Mouse (Mus musculus) forebrain, embryonic 10.5 days (tissue): ENCODE results near the gene Trmt2a. TPM values are rescaled to one million over a fixed set of nuclear protein-coding genes. Genes with fewer than 3 reads are reported as not detected.
A peak's percentile ranks its signal among the peaks of the same experiment; 100 is the strongest.

Source experiments
- DNase-seq: peaks from one replicate; pipeline ENCODE4 v3.0.0-alpha.2; 2017; ENCODE audit warnings: low spot score; ENCODE audit errors: extremely low spot score
- H3K27ac ChIP-seq: fragments of 300-500 bp; sonication (generic); 2 replicates; pipeline ENCODE4 v1.5.1; 2016; ENCODE audit warnings: mild to moderate bottlenecking
- H3K27me3 ChIP-seq: fragments of 300-500 bp; sonication (generic); 2 replicates; pipeline ENCODE4 v1.6.1; 2016; ENCODE audit warnings: mild to moderate bottlenecking; ENCODE audit not compliant: poor library complexity, severe bottlenecking
- H3K36me3 ChIP-seq: fragments of 300-500 bp; sonication (generic); replicated peaks from 2 replicates; pipeline ENCODE4 v1.6.1; 2016; ENCODE audit warnings: mild to moderate bottlenecking, moderate library complexity
- H3K4me1 ChIP-seq: fragments of 300-500 bp; sonication (generic); 2 replicates; pipeline ENCODE4 v1.6.1; 2016
- H3K4me3 ChIP-seq: fragments of 300-500 bp; sonication (generic); 2 replicates; pipeline ENCODE4 v1.5.1; 2016; ENCODE audit warnings: mild to moderate bottlenecking, moderate library complexity
- H3K9me3 ChIP-seq: fragments of 300-500 bp; sonication (generic); 2 replicates; pipeline ENCODE4 v1.6.1; 2016; ENCODE audit warnings: mild to moderate bottlenecking, moderate library complexity
- whole genome bisulfite sequencing: fragments of 180-500 bp; shearing (Covaris S2); methylation state at CpG from one replicate; pipeline ENCODE4 v1.1.7; 2016; 5-methylcytosine and 5-hydroxymethylcytosine counted together
- polyA plus RNA-seq: library from polyadenylated mRNA; unstranded; fragments of >200 nt; fragmentation: Nextera tagmentation; extraction: Ambion mirVana; gene quantifications from 2 replicates; pipeline ENCODE4 v1.2.1, GENCODE M21; 2016

The Trmt2a gene
- polyA plus RNA-seq, 1 experiment from 2014 or later, result 139 TPM

DNA sequence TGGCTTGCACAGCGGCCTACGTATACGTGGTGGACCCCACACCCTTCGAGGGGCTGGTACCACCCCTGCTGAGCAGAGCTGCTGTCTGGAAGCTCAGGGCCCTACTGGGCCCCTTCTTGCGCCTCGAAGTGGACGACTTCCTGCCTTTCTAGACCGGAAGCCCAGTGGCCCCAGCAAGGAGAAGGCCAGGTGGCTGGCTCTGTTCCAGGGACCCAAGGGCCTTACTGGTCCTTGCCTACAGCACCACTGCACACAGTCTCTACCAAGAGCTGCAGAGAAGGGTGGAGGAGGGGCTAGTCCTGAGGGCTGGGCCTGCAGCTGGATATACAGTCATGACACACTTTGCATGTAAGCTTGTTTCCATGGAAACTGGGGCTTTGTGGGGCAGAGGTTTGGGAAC, 28.5 kb upstream of the Trmt2a start:
- H3K36me3 ChIP-seq, result peaks cover 39% of the 10 kb centered on the region
- WGBS, result 78% methylated on average over 8 of the region's 8 CpGs
- no peaks in the 10 kb centered on the region for H3K9me3 ChIP-seq
- no peaks in the 10 kb centered on the region for H3K27me3 ChIP-seq
- H3K4me3 ChIP-seq, result no peak overlapping the region
- peak overlapping the region; percentile 71 for H3K27ac ChIP-seq
- no peak for DNase-seq
- peaks cover 24% of the 10 kb centered on the region for H3K4me1 ChIP-seq

DNA sequence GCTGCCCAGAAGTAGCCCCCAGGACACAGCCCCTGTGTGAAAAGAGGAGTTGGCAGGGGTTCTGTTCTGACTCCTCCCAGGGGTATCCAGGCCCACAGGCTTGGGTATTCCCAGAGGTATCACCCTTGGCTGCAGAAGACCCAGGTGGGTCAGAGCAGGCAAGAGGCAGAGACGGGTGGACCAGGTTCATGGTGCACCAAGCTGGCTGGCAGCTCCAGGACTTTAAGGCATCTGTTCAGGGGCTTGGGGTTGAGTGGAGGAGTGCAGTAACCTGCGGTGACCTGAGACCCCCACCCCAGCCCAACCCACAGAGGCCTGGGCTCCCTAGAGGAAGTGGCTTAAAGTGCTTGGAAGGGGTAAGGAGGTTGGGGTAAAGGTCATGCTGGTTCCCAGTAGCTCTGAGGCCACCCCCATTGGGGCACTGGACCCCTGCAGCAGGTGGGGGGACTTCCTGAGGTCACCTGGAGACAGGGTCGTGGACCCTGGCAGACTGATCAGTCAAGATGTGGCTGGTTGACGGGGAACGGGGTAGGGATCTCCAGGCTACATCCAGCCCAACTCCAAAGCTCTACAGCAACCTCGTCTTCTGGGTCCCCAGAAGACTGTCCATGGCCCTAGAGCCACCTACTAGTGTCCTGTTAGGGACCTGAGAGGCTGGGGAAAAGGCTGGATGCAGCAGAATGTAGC, 27.5 kb upstream of the Trmt2a start:
- H3K27ac ChIP-seq, result no peak overlapping the region
- H3K4me1 ChIP-seq, result peaks cover 23% of the 10 kb centered on the region
- H3K36me3 ChIP-seq, result peaks cover 49% of the 10 kb centered on the region
- no peak overlapping the region; the same call in 1 of the 2 replicates for H3K4me3 ChIP-seq
- no peak for DNase-seq
- WGBS, result 85% methylated on average over 6 of the region's 6 CpGs
- H3K27me3 ChIP-seq, result no peaks in the 10 kb centered on the region
- H3K9me3 ChIP-seq, result no peaks in the 10 kb centered on the region

DNA sequence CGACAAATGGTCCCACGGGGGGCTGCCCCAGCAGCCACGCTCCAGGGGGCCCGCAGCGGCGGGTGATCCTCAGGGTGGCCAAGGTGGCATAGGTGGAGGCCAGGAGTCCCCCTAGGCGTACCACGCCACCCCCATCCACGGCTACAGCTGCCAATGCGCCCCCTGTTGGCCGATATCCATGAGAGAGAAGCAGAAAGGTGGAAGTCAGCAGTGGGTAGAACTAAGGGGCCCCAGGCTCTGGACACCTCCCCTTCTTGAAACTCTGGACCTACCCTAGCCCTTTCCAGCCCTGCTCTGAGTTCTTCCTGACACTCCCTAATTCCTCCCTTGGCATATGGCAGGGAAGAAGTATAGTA, 27.0 kb upstream of the Trmt2a start:
- Histone ChIP-seq H3K27ac (no peak overlapping the region), H3K36me3 (peaks cover 54% of the 10 kb centered on the region), H3K4me1 (peaks cover 19% of the 10 kb centered on the region), H3K4me3 (no peak overlapping the region; the same call in 1 of the 2 replicates), H3K9me3 (no peaks in the 10 kb centered on the region), H3K27me3 (no peaks in the 10 kb centered on the region)
- WGBS, result 74% methylated on average over 11 of the region's 11 CpGs
- DNase-seq, result no peak

DNA sequence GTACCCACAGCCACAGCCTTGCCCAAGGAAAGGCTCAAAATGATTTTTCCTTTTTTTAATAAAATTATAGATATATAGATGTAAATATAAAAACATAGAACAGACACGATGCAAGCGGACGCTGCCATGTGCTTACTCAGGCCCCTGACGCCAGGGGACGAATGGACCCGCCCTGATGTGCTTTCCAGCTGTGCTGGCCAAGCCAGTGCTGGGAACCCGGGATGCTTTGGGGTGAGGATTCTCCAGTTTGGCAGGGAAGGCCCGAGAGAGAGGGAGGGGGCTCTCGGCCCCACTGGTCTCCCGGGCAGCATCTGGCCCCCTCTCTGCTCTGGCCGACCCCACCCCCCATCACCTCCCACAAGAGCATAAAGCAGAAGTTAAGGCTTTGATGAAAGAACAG, 26.3 kb upstream of the Trmt2a start:
- Histone ChIP-seq H3K9me3 (no peaks in the 10 kb centered on the region), H3K4me3 (no peak overlapping the region), H3K27me3 (no peaks in the 10 kb centered on the region), H3K36me3 (peaks cover 61% of the 10 kb centered on the region), H3K4me1 (peaks cover 19% of the 10 kb centered on the region), H3K27ac (no peak overlapping the region)
- 88% methylated on average over 11 of the region's 11 CpGs for WGBS
- no peak for DNase-seq

DNA sequence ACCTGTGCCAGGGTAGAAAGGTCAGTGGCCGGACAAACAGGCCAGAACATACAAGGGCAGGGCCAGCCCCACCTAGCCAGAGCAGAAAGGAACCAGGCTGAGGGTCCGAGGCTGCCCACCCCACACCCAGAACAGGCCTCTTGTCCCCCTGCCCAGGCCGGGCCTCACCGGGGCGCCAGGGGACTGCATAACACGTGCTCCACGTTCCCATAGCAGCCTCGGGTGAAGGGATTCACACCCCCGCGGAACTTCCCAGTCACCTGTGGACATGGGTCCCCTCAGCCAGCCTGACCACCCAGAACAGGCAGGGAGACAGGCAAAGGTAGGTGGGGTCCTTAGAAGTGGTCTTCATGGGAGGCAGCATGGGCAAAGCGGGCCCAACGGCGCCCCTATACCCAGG, 21.3 kb upstream of the Trmt2a start:
- DNase-seq, result no peak
- WGBS, result 94% methylated on average over 13 of the region's 13 CpGs
- Histone ChIP-seq H3K9me3 (no peaks in the 10 kb centered on the region), H3K27me3 (no peaks in the 10 kb centered on the region), H3K36me3 (peaks cover 81% of the 10 kb centered on the region), H3K4me3 (no peak overlapping the region), H3K27ac (no peak overlapping the region), H3K4me1 (peaks cover 9% of the 10 kb centered on the region; the same call in 1 of the 2 replicates)

DNA sequence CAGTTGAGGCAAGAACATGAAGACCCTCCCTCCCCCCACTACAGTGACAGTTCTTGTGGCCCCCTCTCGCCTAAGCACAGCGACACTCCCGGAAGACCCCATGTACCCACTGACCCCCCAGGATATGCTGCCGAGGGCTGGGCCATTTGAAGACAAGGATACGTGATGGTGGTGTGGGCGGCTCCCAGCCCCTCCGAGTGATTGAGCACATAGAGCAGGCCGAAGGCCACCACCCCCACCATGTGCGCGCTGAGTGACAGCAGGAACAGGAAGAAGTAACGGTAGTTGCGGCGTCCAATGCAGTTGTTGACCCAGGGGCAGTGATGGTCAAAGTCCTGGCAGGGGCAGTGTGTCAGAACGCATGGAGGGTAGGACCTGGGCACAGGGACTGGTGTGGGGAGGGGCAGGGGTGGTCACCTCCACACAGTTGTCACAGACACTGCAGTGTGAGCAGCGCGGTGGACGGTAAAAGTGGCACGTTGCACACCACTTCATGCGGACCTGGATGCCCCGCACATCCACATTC, 20.5 kb upstream of the Trmt2a start:
- Histone ChIP-seq H3K4me1 (peaks cover 9% of the 10 kb centered on the region; the same call in 1 of the 2 replicates), H3K27me3 (no peaks in the 10 kb centered on the region), H3K9me3 (no peaks in the 10 kb centered on the region), H3K27ac (no peak overlapping the region), H3K36me3 (peaks cover 73% of the 10 kb centered on the region), H3K4me3 (no peak overlapping the region)
- DNase-seq, result no peak
- WGBS, result 92% methylated on average over 20 of the region's 20 CpGs

DNA sequence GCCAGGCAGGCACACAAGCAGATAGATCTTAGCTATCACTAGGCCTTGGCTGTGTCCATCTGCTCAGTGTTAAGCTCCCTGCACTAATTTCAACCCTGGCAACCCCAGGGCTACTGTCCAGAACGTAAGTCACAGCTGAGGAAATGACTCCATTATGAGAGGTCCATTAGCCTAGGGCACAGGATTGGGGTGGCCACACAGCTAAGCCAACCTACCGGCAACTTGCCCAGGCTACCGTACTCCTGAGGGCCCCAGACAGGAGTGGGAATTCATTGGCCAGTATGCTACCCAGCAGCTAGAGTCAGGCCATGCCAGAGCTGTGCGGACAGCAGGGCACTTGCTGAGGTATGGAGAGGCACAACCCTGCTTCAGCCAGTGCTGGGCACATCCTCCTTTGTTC, 19.6 kb upstream of the Trmt2a start:
- WGBS, result 94% methylated on average over 4 of the region's 4 CpGs
- Histone ChIP-seq H3K9me3 (no peaks in the 10 kb centered on the region), H3K36me3 (peaks cover 67% of the 10 kb centered on the region)

DNA sequence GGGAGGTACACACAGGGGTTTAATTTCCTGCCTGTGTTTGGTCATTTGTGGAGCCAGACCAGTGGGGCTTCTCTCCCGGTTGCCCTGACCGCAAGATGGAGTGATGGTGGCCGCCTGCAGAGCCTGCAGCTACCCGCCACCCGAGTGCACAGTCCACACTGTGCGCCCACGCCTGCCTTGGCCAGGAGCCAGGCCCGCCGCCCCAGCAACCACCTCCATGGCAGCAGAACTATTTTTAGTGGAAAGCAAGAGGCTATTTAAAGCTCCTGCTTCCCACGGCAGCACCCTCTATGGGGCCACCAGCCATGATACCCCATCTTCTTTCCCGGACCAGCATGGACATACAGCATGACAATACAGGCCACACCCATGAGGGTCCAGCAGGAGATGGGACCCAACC, 18.9 kb upstream of the Trmt2a start:
- WGBS, result 92% methylated on average over 11 of the region's 11 CpGs
- H3K4me1 ChIP-seq, result peaks cover 25% of the 10 kb centered on the region
- peaks cover 59% of the 10 kb centered on the region for H3K36me3 ChIP-seq
- H3K27me3 ChIP-seq, result no peaks in the 10 kb centered on the region
- no peaks in the 10 kb centered on the region for H3K9me3 ChIP-seq
- no peak overlapping the region for H3K27ac ChIP-seq
- no peak for DNase-seq
- no peak overlapping the region for H3K4me3 ChIP-seq

More for the DNA sequence above, 19.6 kb upstream of the Trmt2a start:
- Histone ChIP-seq H3K27ac (no peak overlapping the region), H3K27me3 (no peaks in the 10 kb centered on the region), H3K4me1 (peaks cover 17% of the 10 kb centered on the region), H3K4me3 (no peak overlapping the region)
- DNase-seq, result no peak

DNA sequence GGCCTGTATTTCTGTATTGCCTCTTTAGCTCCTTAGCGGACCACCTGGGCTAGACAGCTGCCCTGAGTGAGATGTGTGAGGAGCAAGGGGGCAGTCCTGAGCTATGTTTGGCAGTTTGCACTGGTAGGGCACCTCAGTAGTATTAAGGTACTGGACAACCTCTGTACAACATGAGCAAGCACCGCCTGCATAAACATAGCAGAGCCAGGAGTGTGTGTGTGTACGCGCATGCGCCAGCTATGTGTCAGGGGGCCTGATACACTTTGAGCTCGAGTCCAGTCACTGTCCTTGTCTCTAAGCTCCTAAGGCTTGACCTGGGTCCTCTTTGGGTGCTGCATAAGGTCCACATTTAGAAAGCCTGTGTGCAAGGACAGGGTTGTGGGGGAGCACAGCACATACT, 17.9 kb upstream of the Trmt2a start:
- H3K4me1 ChIP-seq, result peaks cover 33% of the 10 kb centered on the region
- H3K4me3 ChIP-seq, result no peak overlapping the region
- no peaks in the 10 kb centered on the region for H3K27me3 ChIP-seq
- DNase-seq, result no peak
- no peak overlapping the region for H3K27ac ChIP-seq
- WGBS, result 95% methylated on average over 6 of the region's 6 CpGs
- peaks cover 49% of the 10 kb centered on the region for H3K36me3 ChIP-seq
- H3K9me3 ChIP-seq, result no peaks in the 10 kb centered on the region

DNA sequence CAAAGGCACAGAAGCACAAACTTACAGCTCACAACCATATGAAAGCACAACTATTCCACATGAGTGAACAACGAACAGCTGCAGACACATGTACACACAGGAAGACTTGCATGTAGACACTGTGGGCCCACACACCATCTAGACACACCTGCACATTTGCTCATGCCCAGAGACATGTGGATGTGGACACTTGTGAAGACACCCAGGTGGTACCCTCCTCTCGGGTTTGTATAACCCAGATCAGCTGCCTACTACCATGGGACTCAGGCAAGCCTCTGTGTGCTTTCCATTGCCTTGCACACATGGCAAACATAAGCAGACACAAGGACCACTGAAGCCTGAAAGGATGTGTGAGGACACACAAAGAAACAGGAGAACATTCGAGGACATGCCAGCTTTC, 17.4 kb upstream of the Trmt2a start:
- H3K27me3 ChIP-seq, result no peaks in the 10 kb centered on the region
- no peak for DNase-seq
- peaks cover 45% of the 10 kb centered on the region for H3K36me3 ChIP-seq
- peaks cover 37% of the 10 kb centered on the region for H3K4me1 ChIP-seq
- no peaks in the 10 kb centered on the region for H3K9me3 ChIP-seq
- 91% methylated on average over 3 of the region's 3 CpGs for WGBS
- H3K27ac ChIP-seq, result no peak overlapping the region
- no peak overlapping the region for H3K4me3 ChIP-seq

DNA sequence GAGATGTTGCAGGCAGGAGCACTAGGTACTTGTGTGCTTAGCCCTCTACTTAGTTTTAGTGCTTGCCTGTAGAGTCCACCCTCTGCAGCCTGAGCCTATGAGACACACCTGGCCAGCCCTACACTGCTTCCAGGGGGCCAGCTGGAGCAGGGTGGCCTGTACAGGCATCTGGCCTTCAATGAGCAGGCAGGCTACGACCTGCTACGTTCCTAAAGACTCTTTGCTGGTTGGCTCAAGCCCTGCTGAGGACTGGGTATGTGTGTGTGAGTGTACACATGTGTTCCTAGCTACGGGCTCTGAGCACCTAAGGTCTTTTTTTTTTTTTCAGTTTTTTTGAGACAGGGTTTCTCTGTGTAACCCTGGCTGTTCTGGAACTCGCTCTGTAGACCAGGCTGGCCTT, 17.0 kb upstream of the Trmt2a start:
- peaks cover 45% of the 10 kb centered on the region for H3K36me3 ChIP-seq
- H3K27me3 ChIP-seq, result no peaks in the 10 kb centered on the region
- WGBS, result 92% methylated on average over 4 of the region's 4 CpGs
- no peak for DNase-seq
- peaks cover 41% of the 10 kb centered on the region for H3K4me1 ChIP-seq
- no peak overlapping the region for H3K27ac ChIP-seq
- no peak overlapping the region for H3K4me3 ChIP-seq
- no peaks in the 10 kb centered on the region for H3K9me3 ChIP-seq

DNA sequence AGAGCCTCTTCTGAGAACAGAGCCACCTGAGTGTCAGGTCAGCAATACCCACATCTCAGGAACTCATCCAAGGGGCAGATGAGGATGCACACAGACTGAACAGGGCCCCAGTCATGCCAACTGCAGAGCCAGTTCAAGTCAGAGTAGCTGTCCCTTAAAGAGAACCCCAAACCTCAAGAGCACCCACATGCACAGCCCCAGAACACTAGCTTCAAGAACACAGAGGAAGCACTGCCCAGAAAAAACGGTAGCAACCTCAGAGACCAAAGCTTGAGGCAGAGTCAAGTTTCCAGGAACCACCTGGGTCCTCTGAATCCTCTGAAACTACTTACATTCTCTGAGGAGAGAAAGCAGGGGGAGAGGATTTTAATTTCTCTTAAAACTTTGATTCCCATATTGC, 15.0 kb upstream of the Trmt2a start:
- Histone ChIP-seq H3K4me3 (peak overlapping the region; percentile 92), H3K27ac (no peak overlapping the region), H3K4me1 (peaks cover 44% of the 10 kb centered on the region), H3K9me3 (no peaks in the 10 kb centered on the region), H3K36me3 (peaks cover 42% of the 10 kb centered on the region), H3K27me3 (no peaks in the 10 kb centered on the region)
- WGBS, result 58% methylated on average over 1 of the region's 1 CpGs
- DNase-seq, result no peak

DNA sequence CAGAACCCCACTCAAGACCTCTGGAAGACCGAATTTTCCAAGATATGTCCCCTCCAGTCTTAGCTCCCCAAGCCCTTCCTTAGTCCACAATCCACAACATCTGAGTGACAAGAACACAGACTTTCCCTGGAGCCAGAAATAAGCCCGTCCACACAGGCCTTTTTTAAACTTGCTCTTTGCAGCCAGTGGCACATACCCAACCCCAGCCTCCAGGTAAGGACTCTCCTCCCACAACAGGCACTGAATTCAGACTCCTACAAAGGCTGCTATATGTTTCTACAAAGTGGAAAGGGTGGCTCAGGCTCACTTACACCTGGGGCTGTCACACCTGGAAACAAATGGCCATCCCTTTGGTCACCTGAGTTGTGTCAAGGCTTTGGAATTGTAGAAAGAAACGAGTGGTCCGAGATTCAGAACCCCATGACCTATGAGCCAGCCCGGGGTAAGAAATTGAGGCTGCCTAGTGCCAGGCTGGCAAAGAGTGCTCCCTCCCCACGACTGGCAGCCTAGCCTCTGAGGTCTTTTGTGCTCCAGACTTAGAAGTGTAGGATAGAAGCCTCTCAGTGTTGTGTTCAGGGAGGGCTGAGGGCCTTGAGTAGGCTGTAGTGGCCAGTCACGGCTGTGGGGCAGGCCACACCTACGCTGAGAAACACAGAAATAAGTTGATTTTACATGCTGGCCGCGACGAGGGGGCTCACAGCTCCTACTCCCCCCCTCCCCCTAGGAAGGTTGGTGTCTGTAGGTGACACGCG, 14.4 kb upstream of the Trmt2a start:
- DNase-seq, result no peak
- H3K4me1 ChIP-seq, result peaks cover 42% of the 10 kb centered on the region
- 23% methylated on average over 13 of the region's 13 CpGs for WGBS
- peak overlapping the region; percentile 92 for H3K4me3 ChIP-seq
- H3K27me3 ChIP-seq, result no peaks in the 10 kb centered on the region
- H3K9me3 ChIP-seq, result no peaks in the 10 kb centered on the region
- peaks cover 42% of the 10 kb centered on the region for H3K36me3 ChIP-seq
- H3K27ac ChIP-seq, result peak overlapping the region; percentile 91
